Mouse (Mus musculus): Measurements from ENCODE around the gene Ets1. TPM values are rescaled to one million over a fixed set of nuclear protein-coding genes. Genes with fewer than 3 reads are reported as not detected.

Ets1 gene
- total and polyA plus RNA-seq, 3 experiments, result 0.05 TPM; not detected in 2

DNA sequence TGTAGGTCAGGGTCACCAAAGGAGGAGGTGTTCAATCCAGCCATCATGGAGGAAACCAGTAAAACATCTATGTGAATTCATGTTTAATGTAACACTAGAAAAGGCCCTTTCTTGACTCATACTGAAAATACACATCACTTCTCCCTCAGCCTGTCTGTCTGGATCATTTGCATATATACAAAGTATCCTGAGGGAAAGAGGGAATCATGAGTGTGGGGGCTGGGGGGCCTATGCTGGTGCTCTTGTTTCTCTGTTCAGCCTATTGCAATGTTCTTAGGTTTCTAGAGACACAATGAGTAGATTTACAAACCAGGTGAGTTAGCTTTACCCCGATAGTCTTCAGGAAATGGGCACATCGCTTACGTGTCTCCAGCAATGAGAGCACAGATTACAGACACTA lies 129.1 kb downstream of the Ets1 start:
- Histone ChIP-seq H3K4me1 (ENCODE audit: insufficient read depth, low read depth, low read length) (no peaks in the 10 kb centered on the region), H3K27me3 (ENCODE audit: insufficient read depth, low read length) (no peaks in the 10 kb centered on the region), H3K9me3 (replicated peaks) (no peaks in the 10 kb centered on the region), H3K36me3 (replicated peaks) (no peaks in the 10 kb centered on the region), H3K4me3 (ENCODE audit: low read depth, low read length) (no peak overlapping the region)
- no peak for TF ChIP-seq POLR2AphosphoS5 (IDR thresholded peaks at IDR 0.05; ENCODE audit: insufficient replicate concordance, low read depth, low read length)
- no peak for TF ChIP-seq GATA1 (IDR thresholded peaks at IDR 0.05; ENCODE audit: borderline replicate concordance, low read length)
- no peak for TF ChIP-seq TAL1 (conservative IDR thresholded peaks at IDR 0.05; ENCODE audit: low read depth, low read length)
- no peak for TF ChIP-seq CTCF (IDR thresholded peaks at IDR 0.05; ENCODE audit: low read depth, low read length)
- no peak for TF ChIP-seq GATA2 (IDR thresholded peaks at IDR 0.05; ENCODE audit: borderline replicate concordance, low read depth, low read length)
- DNase-seq (ENCODE audit: low spot score) (no peak), ATAC-seq (ENCODE audit: extremely low read depth, insufficient number of reproducible peaks, low FRiP score, poor library complexity, severe bottlenecking) (no peak)

DNA sequence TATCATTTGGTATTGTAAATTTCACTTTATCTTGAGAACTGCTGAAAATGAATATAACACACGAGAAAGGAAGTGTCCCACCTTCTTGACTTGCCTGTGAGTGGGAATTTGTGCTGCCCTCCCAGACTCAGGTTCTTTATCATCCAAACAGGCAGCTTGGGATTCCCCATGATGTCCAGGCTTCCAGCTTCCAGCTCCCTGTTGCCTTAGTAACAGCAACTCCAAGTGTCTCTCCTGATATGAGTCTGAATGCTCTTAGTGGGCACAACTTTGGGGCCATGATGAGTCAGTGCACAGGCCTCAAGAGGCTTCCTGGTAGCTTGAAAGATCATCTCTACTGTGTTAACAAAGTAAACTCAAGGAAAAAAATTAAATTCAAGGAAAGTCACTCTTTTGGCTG lies 142.8 kb downstream of the Ets1 start:
- no peak for ATAC-seq (ENCODE audit: extremely low read depth, insufficient number of reproducible peaks, low FRiP score, poor library complexity, severe bottlenecking)
- no peaks in the 10 kb centered on the region for H3K27me3 ChIP-seq (ENCODE audit: insufficient read depth, low read length)
- no peak for DNase-seq (ENCODE audit: low spot score)
- no peak overlapping the region for H3K4me3 ChIP-seq (ENCODE audit: low read depth, low read length)
- no peaks in the 10 kb centered on the region for H3K9me3 ChIP-seq (replicated peaks)
- TF ChIP-seq CTCF (IDR thresholded peaks at IDR 0.05; ENCODE audit: low read depth, low read length), result no peak
- TF ChIP-seq TAL1 (conservative IDR thresholded peaks at IDR 0.05; ENCODE audit: low read depth, low read length), result no peak
- no peak for TF ChIP-seq GATA1 (IDR thresholded peaks at IDR 0.05; ENCODE audit: borderline replicate concordance, low read length)
- no peak for TF ChIP-seq POLR2AphosphoS5 (IDR thresholded peaks at IDR 0.05; ENCODE audit: insufficient replicate concordance, low read depth, low read length)
- TF ChIP-seq GATA2 (IDR thresholded peaks at IDR 0.05; ENCODE audit: borderline replicate concordance, low read depth, low read length), result no peak
- H3K4me1 ChIP-seq (ENCODE audit: insufficient read depth, low read depth, low read length), result no peaks in the 10 kb centered on the region
- no peaks in the 10 kb centered on the region for H3K36me3 ChIP-seq (replicated peaks)

DNA sequence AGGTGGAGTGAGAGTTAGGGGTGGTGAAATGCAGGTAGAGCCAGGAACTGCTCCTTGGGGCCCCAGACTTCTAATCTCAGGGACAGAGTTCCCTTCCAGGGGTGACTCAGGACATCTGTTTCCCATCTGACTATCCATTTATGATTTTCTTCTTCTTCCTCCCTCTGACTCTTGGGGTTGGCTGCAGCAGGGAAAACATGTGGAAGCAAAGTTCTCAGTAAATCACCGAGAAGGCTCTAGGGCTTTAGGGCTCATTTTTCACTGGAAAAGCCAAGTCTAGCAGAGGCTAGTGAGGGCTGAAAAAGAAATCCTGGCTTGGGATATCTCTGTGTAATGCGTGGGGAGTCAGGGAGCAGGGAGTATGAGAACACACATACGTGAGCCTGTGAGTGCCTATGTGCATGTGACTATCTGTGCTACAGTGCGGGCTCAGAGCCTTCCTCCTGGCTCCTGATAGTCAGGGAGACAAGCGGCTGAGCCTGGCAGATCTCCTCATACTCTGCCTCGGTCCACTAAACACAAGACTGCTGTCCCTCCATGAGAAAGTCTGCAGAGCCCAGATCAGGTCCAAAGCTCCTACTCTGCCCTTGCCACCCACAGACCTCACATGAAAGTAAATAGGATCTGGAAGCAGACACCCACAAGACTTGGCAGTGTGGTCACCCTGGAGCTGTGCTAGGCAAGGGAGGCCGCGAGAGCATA lies 146.5 kb downstream of the Ets1 start:
- no peak for TF ChIP-seq TAL1 (conservative IDR thresholded peaks at IDR 0.05; ENCODE audit: low read depth, low read length)
- TF ChIP-seq POLR2AphosphoS5 (IDR thresholded peaks at IDR 0.05; ENCODE audit: insufficient replicate concordance, low read depth, low read length), result no peak
- no peak for TF ChIP-seq GATA1 (IDR thresholded peaks at IDR 0.05; ENCODE audit: borderline replicate concordance, low read length)
- no peak for TF ChIP-seq GATA2 (IDR thresholded peaks at IDR 0.05; ENCODE audit: borderline replicate concordance, low read depth, low read length)
- no peak for TF ChIP-seq CTCF (IDR thresholded peaks at IDR 0.05; ENCODE audit: low read depth, low read length)
- no peaks in the 10 kb centered on the region for H3K27me3 ChIP-seq (ENCODE audit: insufficient read depth, low read length)
- DNase-seq (ENCODE audit: low spot score), result no peak
- no peaks in the 10 kb centered on the region for H3K36me3 ChIP-seq (replicated peaks)
- 0 out of 2 replicates have a peak, but pooled peaks cover 4% of the 10 kb centered on the region for H3K9me3 ChIP-seq (replicated peaks)
- no peaks in the 10 kb centered on the region for H3K4me1 ChIP-seq (ENCODE audit: insufficient read depth, low read depth, low read length)
- no peak overlapping the region for H3K4me3 ChIP-seq (ENCODE audit: low read depth, low read length)
- ATAC-seq (ENCODE audit: extremely low read depth, insufficient number of reproducible peaks, low FRiP score, poor library complexity, severe bottlenecking), result no peak

DNA sequence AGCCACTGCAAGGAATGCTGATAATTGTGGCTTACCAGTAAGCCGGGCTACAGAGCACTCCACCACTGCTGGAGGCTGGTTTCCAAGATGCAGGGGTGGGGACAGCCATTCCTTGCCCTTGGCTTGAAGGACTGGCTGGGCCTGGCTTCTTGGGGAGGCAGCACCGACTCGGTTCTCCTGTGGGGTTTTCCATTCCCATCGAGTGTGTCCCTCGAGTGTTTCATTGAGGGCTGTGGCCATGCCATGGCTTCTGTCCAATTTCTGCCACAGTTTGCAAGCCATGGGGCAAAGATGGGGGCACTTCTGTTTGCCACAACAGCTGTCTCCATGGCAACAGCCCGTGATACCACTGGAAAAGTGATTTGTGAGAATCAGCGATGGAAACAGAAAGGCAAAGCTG lies 151.1 kb downstream of the Ets1 start:
- H3K36me3 ChIP-seq (replicated peaks), result no peaks in the 10 kb centered on the region
- ATAC-seq (ENCODE audit: extremely low read depth, insufficient number of reproducible peaks, low FRiP score, poor library complexity, severe bottlenecking) (no peak), DNase-seq (ENCODE audit: low spot score) (no peak)
- H3K27me3 ChIP-seq (ENCODE audit: insufficient read depth, low read length), result no peaks in the 10 kb centered on the region
- H3K9me3 ChIP-seq (replicated peaks), result peaks cover 8% of the 10 kb centered on the region
- H3K4me1 ChIP-seq (ENCODE audit: insufficient read depth, low read depth, low read length), result no peaks in the 10 kb centered on the region
- TF ChIP-seq CTCF (IDR thresholded peaks at IDR 0.05; ENCODE audit: low read depth, low read length), result no peak
- TF ChIP-seq POLR2AphosphoS5 (IDR thresholded peaks at IDR 0.05; ENCODE audit: insufficient replicate concordance, low read depth, low read length), result no peak
- H3K4me3 ChIP-seq (ENCODE audit: low read depth, low read length), result no peak overlapping the region

DNA sequence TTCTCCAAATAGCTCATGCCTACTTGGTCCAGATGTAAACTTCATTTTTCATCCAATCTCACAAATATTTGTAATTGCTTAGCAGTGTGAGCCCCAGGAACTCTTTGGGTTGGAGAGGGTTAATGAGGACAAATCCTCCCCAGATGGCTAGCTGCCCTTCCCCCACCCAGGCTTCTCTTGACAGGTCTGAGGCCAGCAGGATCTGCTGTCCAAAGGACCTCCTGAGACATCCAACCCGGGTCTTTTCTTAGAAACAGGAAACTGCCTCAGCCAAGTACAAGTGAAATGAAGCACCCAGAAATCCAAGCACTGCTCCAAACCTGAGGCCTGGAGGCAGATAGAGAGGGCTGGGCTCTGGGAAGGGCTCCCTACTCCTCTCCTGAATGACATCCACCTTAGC lies 151.6 kb downstream of the Ets1 start:
- Histone ChIP-seq H3K4me1 (ENCODE audit: insufficient read depth, low read depth, low read length) (no peaks in the 10 kb centered on the region), H3K9me3 (replicated peaks) (peaks cover 8% of the 10 kb centered on the region), H3K27me3 (ENCODE audit: insufficient read depth, low read length) (no peaks in the 10 kb centered on the region), H3K36me3 (replicated peaks) (no peaks in the 10 kb centered on the region), H3K4me3 (ENCODE audit: low read depth, low read length) (no peak overlapping the region)
- no peak for TF ChIP-seq GATA1 (IDR thresholded peaks at IDR 0.05; ENCODE audit: borderline replicate concordance, low read length)
- no peak for TF ChIP-seq GATA2 (IDR thresholded peaks at IDR 0.05; ENCODE audit: borderline replicate concordance, low read depth, low read length)
- TF ChIP-seq TAL1 (conservative IDR thresholded peaks at IDR 0.05; ENCODE audit: low read depth, low read length), result no peak
- TF ChIP-seq POLR2AphosphoS5 (IDR thresholded peaks at IDR 0.05; ENCODE audit: insufficient replicate concordance, low read depth, low read length), result no peak
- TF ChIP-seq CTCF (IDR thresholded peaks at IDR 0.05; ENCODE audit: low read depth, low read length), result no peak
- DNase-seq (ENCODE audit: low spot score), result no peak
- ATAC-seq (ENCODE audit: extremely low read depth, insufficient number of reproducible peaks, low FRiP score, poor library complexity, severe bottlenecking), result no peak

DNA sequence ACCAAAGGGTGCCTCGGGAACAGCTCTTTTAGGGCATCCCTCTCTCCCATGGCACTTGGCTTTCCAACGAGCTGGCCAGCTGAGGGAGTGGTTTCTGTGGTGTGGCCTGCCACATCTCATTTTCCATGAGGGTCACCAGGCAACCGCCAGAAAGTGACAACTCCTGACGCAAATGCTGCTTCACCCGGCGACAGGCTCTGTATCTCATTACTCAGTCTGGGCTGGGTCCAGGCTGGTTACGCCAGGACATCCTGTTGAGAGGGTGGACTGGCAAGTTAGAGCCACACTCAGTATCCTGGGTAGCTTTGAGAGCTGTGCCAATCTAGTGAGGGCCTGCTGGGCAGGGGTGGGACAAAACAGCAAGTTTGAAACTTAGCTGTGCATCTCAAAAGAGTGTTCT lies 153.3 kb downstream of the Ets1 start:
- DNase-seq (ENCODE audit: low spot score), result no peak
- Histone ChIP-seq H3K27me3 (ENCODE audit: insufficient read depth, low read length) (no peaks in the 10 kb centered on the region), H3K36me3 (replicated peaks) (no peaks in the 10 kb centered on the region), H3K4me1 (ENCODE audit: insufficient read depth, low read depth, low read length) (no peaks in the 10 kb centered on the region), H3K9me3 (replicated peaks) (peaks cover 8% of the 10 kb centered on the region), H3K4me3 (ENCODE audit: low read depth, low read length) (no peak overlapping the region)
- TF ChIP-seq CTCF (IDR thresholded peaks at IDR 0.05; ENCODE audit: low read depth, low read length) (no peak), GATA2 (IDR thresholded peaks at IDR 0.05; ENCODE audit: borderline replicate concordance, low read depth, low read length) (no peak), POLR2AphosphoS5 (IDR thresholded peaks at IDR 0.05; ENCODE audit: insufficient replicate concordance, low read depth, low read length) (no peak), GATA1 (IDR thresholded peaks at IDR 0.05; ENCODE audit: borderline replicate concordance, low read length) (no peak), TAL1 (conservative IDR thresholded peaks at IDR 0.05; ENCODE audit: low read depth, low read length) (no peak)
- ATAC-seq (ENCODE audit: extremely low read depth, insufficient number of reproducible peaks, low FRiP score, poor library complexity, severe bottlenecking), result no peak

All from G1E (cell line).